Mouse (Mus musculus) ES-Bruce4 (cell line): ENCODE data around the gene Sult3a2. TPM values are rescaled to one million over a fixed set of nuclear protein-coding genes. Genes with fewer than 3 reads are reported as not detected.

Experiments
- H3K27ac ChIP-seq: 2 replicates; pipeline ENCODE4 v1.5.1; 2012; ENCODE audit warnings: low read length, inconsistent platforms; ENCODE audit not compliant: insufficient read depth
- H3K27me3 ChIP-seq: 2 replicates; pipeline ENCODE4 v1.6.1; 2012; ENCODE audit warnings: mild to moderate bottlenecking, low read length, inconsistent platforms; ENCODE audit not compliant: control insufficient read depth, poor library complexity, insufficient read depth, severe bottlenecking
- H3K36me3 ChIP-seq: 2 replicates; pipeline ENCODE4 v1.6.1; 2012; ENCODE audit warnings: inconsistent platforms, mild to moderate bottlenecking, low read length, moderate library complexity; ENCODE audit not compliant: control insufficient read depth, poor library complexity, insufficient read depth, severe bottlenecking
- H3K4me1 ChIP-seq: one replicate; pipeline ENCODE4 v1.8.1; 2011; ENCODE audit warnings: low read length; ENCODE audit not compliant: control insufficient read depth, insufficient read depth
- H3K4me3 ChIP-seq: 2 replicates; pipeline ENCODE4 v1.5.1; 2011; ENCODE audit warnings: low read depth, mild to moderate bottlenecking, low read length
- H3K9ac ChIP-seq: 2 replicates; pipeline ENCODE4 v1.6.1; 2012; ENCODE audit warnings: low read depth, mild to moderate bottlenecking, inconsistent platforms; ENCODE audit not compliant: poor library complexity, severe bottlenecking
- H3K9me3 ChIP-seq: replicated peaks from 2 replicates; pipeline ENCODE4 v1.6.1; 2012; ENCODE audit warnings: mild to moderate bottlenecking, low read length, inconsistent platforms; ENCODE audit not compliant: control insufficient read depth, poor library complexity, insufficient read depth, severe bottlenecking
- CTCF ChIP-seq: IDR thresholded peaks from one replicate; pipeline ENCODE4 v1.8.1; 2011; ENCODE audit warnings: low read depth, low read length
- EP300 ChIP-seq: IDR thresholded peaks from 2 replicates; pipeline ENCODE4 v1.6.1; 2011; ENCODE audit warnings: low read depth, low read length; ENCODE audit not compliant: insufficient read depth
- POLR2A ChIP-seq: IDR thresholded peaks from one replicate; pipeline ENCODE4 v1.8.1; 2011; ENCODE audit warnings: low read length; ENCODE audit not compliant: insufficient read depth
- polyA plus RNA-seq: library from polyadenylated mRNA; stranded (reverse); fragments of >200 nt; gene quantifications from 2 replicates; pipeline ENCODE4 v1.2.4, GENCODE M21; 2011; ENCODE audit warnings: low read depth; ENCODE audit not compliant: missing spikeins, insufficient read depth, insufficient read length

Sult3a2 gene
- polyA plus RNA-seq, 1 experiment, result not detected

DNA sequence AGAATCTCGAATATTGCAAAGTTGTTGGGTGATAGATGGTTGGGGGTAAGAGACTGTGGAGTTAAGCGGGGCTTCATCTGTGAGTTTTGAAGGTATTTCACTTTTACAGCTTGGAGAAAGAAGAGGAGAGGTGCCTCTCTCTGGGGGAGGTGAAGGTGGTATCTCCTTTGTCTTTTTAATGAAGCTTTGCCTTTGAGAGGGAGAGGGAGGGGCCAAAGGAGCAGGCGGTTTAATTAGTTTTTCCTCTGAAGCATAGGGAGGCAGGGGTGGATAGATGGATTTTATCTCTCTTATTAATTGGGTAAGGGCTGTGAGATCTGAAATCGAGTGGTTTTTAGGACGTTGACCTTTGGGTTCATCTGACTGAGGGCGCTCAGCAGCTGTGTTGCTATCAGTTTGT is 62.7 kb downstream of the Sult3a2 start:
- peaks cover 5% of the 10 kb centered on the region for H3K9me3 ChIP-seq
- no peaks in the 10 kb centered on the region for H3K36me3 ChIP-seq
- no peaks in the 10 kb centered on the region for H3K4me1 ChIP-seq
- no peak for TF ChIP-seq POLR2A
- H3K9ac ChIP-seq, result no peak overlapping the region
- no peak overlapping the region for H3K27ac ChIP-seq
- H3K27me3 ChIP-seq, result no peaks in the 10 kb centered on the region
- H3K4me3 ChIP-seq, result no peak overlapping the region

DNA sequence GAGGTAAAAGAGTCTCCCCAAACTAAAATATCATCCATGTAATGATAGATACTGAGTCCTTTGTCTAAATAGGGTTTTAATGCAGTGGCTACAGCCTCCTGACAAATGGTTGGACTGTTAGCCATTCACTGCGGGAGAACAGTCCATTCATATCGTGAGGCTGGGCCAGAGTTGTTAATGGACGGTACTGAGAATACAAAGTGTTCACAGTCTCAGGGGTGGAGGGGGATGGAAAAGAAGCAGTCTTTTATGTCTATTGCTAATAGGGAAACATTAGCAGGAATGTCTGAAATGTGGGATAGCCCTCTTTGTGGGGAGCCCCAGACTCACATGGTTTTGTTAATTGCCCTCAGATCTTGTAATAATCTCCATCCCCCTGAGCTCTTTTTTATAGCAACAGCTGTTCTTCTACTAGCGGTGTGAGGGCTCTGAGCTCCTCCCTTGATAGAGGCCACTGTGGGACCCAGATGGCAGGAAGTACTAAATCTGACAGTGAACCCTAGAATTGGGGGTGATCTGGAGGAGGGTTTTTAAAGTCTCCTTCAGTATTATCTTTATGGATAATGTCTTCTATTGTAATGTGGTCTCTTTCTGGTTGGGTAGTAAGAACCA is 64.6 kb downstream of the Sult3a2 start:
- Histone ChIP-seq H3K27ac (no peak overlapping the region), H3K36me3 (no peaks in the 10 kb centered on the region), H3K4me3 (no peak overlapping the region), H3K9ac (no peak overlapping the region), H3K4me1 (no peaks in the 10 kb centered on the region), H3K9me3 (peaks cover 5% of the 10 kb centered on the region), H3K27me3 (no peaks in the 10 kb centered on the region)
- TF ChIP-seq EP300, result no peak
- no peak for TF ChIP-seq CTCF
- TF ChIP-seq POLR2A, result no peak

Other genes starting within 250 kb of the Sult3a2 start
- 0.53 and 1.3 TPM in 2 replicates for gene Clvs2, start 161.9 kb downstream of the Sult3a2 start, polyA plus RNA-seq
- gene Sult3a1, start 71.0 kb upstream of the Sult3a2 start, polyA plus RNA-seq, result not detected in 2 replicates
- 0.18 TPM in 1 of 2 replicates, not detected in the other for gene Rsph4a, start 118.4 kb upstream of the Sult3a2 start, polyA plus RNA-seq
- gene Zup1, start 164.6 kb upstream of the Sult3a2 start, polyA plus RNA-seq, result 21.6 and 22.9 TPM in 2 replicates
- 88.5 and 91.1 TPM in 2 replicates for gene Rwdd1, start 232.9 kb upstream of the Sult3a2 start, polyA plus RNA-seq